Mouse (Mus musculus) left cerebral cortex, adult 11 months (tissue): ENCODE measurements at regions not wholly inside any gene's neighbourhood (a gene's known extent, or its start where the extent isn't known, plus 50 kb on each side); places are given as distances from the start of the nearest gene placed in this dataset.

ENCODE experiments used
- DNase-seq: peaks from one replicate; pipeline ENCODE4 v3.0.0; 2022; ENCODE audit warnings: low spot score

DNA sequence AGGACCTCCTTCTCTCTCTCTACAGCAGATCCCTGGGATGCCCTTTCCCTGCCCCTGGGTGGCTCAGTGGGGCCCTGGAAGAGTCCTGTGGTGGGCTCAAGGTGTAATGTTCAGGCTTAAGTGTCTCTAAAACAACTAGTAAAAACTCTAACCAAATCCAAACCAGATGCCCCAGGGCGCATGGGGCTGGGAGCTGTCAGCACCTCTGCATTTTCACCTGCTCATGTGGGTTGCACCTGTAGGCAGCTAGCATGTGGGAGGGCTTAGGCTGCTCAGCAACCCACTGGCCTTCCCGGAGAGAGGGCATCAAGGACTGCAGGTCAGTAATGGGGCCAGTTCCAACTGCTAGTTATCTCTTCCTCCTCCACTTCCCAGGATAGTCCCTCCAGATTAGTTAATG lies 104.8 kb upstream of the Gm12830 start:
- no peak for DNase-seq

DNA sequence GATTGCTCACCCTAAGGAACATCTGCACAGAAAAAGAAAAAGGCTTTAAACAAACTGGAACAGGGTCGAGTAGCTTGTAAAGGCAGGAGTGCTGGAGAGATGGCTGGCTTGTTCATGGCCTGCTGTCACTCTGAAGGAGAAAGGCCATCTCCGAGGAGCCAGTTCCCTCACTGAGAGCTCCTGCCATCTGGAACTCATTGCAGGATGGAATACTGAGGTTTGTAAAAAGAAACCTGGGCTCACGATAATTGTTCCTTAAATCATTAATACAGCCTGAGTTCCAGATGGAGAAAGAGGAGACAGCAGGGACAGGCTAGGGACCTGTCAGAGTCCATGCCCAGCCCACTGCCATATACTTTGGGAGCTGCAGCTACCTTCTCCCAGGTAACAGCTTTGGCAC lies 100.8 kb upstream of the Gm12830 start:
- DNase-seq, result no peak

DNA sequence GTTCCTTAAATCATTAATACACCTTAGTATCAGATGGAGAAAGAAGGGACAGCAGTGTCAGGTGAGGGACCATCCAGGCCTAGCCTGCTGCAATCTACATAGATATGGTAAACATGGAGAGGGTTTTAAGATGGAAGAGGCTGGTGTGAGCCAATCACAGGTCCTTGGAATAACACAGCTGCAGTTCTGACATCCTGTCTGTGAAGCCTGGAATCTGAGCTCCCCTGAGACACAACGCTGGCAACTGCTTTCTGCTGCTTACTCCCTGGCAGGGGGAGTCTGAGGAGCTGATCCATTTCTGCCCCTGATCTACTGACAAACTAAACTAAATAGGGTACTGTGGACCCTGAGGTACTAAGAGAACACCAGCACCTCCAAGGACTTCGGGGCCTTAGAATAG lies 100.1 kb upstream of the Gm12830 start:
- no peak for DNase-seq

DNA sequence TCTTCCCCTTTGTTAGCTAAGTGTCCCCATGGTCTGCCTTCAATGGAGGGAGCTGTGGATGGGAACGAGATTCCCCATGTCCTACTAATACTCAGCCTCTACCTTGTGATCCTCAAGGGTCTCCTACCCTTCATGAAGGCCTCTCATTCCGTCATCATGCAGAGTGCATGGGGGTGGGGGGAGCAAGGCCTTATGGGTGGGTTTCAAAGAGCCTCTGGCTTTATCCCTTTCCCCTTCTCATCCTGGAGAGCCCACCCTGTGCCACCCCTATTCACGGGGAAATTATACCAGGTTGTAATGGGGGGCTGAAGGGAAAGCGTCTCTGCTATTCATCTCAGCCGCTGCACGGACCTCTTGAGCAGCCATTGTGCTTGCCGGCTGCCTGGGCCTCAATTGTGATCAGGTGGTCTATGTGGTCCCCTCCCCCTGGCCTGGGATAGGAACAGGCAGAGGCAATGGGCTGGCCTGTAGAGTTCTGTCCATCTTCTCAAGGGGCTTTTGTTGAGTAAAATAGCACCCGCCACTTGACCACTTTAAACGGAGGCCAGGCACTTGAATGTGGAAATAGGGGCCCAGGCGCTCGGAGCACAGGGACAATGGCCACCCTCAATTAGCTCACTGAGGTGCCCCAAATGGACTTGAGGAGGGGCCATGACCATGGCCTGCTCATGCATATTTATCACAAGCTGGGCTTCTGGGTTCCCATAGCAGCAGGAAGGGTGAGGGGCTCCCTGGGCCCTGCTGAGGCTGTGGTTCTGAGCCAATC lies 93.1 kb upstream of the Gm12830 start:
- DNase-seq, result no peak

DNA sequence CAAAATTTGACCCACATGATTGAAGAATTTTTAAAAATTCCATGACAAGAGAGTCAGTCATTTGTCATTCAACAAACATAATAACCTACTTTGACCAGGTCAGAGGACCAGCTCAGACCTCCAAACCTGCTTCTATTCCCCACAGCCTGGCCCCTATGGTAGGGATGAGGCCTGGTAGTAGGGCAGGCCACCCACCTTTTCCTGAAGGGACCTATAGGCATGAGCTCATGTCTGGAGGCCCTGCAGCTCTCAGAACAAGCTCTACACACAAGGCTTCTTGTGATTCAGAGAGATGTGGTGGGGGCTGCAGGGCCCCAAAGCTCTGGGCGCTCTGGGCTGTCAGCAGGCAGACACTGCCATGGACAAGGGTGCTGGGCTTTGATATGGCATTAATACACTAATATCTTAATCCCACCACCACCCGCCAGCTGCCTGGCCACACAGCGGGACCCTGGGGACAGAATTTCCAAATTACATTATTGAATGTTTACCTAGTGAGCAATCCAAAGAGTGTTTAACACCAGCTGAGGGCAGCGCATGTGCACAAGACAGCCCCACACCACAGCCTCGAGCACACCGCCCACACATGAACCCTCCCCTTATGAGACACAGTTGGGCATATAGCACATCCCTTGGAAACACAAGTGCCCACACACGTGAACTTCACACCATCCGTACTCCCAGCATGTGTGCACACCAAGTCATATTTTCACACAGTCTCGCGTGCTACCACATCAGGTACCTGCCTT lies 88.1 kb upstream of the Gm12830 start:
- DNase-seq, result no peak

DNA sequence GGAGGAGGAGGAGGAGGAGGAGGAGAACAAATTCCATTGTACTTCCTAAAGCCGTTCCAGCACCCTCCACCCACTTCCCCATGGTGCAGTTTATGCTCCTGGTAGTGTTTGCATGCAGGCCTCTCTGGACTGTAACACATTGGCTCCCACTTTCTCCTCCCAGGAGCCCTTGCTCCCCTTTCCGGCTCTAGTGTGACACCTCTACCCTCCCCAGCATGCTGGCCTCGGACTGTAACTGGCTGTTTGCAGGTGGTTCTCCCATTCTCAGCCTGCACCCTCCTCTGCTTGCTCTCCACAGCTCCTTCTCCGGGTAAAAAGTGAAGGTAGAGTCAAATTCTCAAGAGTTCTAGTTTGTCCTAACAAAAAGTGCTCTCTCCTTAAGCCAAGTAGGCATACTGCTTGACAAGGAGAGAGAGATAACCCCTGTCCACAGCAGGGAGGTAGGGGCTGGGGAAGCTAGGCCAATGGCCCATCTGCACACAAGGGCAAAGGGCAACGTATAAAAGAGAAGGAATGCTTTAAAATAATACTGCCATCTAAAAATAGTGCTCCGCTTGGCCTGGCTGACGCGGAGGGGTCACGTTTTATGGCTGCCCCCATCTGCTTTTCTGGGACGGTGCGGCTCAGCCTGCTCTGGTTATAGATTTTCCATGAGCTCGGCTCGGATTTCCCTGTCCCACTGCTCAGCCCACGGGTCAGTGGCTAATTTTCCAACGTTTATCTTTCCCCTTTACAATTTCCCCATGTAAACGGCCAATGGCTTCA lies 82.4 kb upstream of the Gm12830 start:
- no peak for DNase-seq

DNA sequence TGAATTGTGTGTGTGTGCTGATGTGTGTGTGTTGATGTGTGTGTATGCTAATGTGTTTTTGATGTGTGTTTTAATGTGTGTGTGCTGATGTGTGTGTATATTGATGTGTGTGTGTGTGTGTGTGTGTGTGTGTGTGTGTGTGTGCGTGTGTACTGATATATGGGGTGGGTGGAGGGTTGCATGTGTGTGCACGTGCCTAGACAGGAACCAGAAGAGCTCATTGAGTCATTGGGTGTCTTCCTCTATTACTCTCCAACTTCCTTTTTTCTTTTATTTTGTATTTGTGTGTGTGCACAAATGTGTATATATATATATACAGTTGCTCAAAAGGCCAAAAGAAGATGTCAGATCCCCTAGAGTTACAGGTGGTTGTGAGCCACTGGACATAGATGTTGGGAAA lies 73.4 kb upstream of the Gm12830 start:
- DNase-seq, result no peak

DNA sequence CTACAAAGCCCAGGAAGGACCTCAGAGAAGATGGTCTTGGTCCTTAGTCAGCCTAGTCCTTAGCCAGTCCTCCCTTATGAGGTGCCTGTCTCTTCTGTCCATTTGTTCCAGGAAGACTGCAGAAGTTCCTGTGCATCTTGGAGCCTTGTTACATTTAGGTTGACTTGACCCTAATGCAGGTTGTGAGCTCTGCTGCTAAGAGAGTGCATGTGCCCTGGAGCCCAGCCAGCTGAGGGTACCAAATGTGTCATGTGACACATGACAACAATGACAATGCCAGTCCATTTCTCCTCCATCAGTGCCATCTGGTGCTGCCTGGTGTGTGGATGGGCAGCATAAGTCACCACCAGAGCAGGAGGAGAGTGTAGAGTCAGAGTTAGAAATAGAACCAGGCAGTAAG lies 61.7 kb upstream of the Gm12830 start:
- DNase-seq, result no peak

DNA sequence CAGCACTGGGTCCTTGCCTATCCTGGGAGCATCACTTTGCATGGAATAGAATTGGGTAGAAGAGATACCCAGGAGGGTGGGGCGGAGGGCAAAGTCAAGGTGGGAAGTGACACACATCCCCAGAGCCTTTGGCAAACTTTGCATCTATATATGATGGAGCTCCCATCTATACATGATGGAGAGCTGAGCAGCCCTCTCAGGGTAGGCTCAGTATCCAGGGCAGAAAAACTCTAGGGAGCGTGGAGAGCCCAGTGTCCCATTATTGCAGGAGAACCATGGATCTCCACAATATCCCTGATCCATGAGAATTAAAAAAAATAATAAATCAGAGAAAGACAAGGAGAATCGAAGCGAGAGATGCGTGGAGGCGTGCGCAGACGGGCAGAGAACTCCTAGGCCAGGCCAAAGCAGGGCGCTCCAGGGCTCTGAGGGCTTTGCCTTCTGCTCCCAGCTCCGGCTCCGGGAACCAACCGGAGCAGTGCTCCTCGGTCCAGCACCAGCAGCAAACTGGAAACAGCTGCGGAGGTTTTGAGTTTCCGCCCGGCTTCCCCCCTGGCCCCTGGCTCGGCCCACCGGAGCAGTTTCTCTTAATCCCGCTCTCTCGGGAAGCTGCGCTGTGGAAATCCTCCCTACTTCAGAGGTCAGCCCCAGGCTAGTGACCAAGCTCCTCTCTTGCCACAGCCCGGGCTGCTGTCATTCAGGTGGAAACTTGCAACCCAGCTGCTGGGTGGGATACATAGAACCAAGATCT lies 54.7 kb upstream of the Gm12830 start:
- DNase-seq, result no peak
